Mouse (Mus musculus) cerebellum, adult 2 months (tissue): ENCODE measurements at regions not wholly inside any gene's neighbourhood (a gene's known extent, or its start where the extent isn't known, plus 50 kb on each side); places are given as distances from the start of the nearest gene placed in this dataset.
A peak's percentile ranks its signal among the peaks of the same experiment; 100 is the strongest.

ENCODE experiments used
- DNase-seq, 2 experiments: peaks; one replicate each; pipeline ENCODE4 v3.0.0; 2021
- H3K27ac ChIP-seq: fragments of 200-500 bp; 2 replicates; pipeline ENCODE4 v1.5.1; 2012; ENCODE audit warnings: low read length, control low read depth, inconsistent platforms; ENCODE audit not compliant: insufficient read depth
- H3K27me3 ChIP-seq: fragments of 200-500 bp; 2 replicates; pipeline ENCODE4 v1.6.1; 2012; ENCODE audit warnings: inconsistent platforms, mild to moderate bottlenecking, low read length, moderate library complexity; ENCODE audit not compliant: control insufficient read depth, insufficient read depth
- H3K4me1 ChIP-seq: fragments of 200-500 bp; 2 replicates; pipeline ENCODE4 v1.6.1; 2011; ENCODE audit warnings: low read length; ENCODE audit not compliant: control insufficient read depth, insufficient read depth
- H3K4me3 ChIP-seq: fragments of 200-500 bp; replicated peaks from 2 replicates; pipeline ENCODE3; 2011; ENCODE audit warnings: mild to moderate bottlenecking, low read depth, low read length, control low read depth; ENCODE audit not compliant: insufficient read depth
- CTCF ChIP-seq: fragments of 200-500 bp; IDR thresholded peaks from 2 replicates; pipeline ENCODE4 v1.5.1; 2011; ENCODE audit warnings: low read depth, mild to moderate bottlenecking, control low read depth, low read length, moderate library complexity, borderline replicate concordance; ENCODE audit not compliant: insufficient read depth
- POLR2A ChIP-seq: fragments of 200-500 bp; IDR thresholded peaks from 2 replicates; pipeline ENCODE4 v1.6.1; 2011; ENCODE audit warnings: low read length, control low read depth, borderline replicate concordance; ENCODE audit not compliant: insufficient read depth
- WGBS: fragments of 180-500 bp; shearing (Covaris S2); methylation state at CpG from one replicate; pipeline ENCODE4 v1.1.7; 2018; 5-methylcytosine and 5-hydroxymethylcytosine counted together

GRCm38 (mm10) chr1:109675196-109675595 lies 307.0 kb upstream of the Cdh7 start:
- WGBS: 34% methylated on average over 4 of the region's 4 CpGs
- no peak overlapping the region for H3K4me3 ChIP-seq
- DNase-seq: peak in 1 of 2 experiments; percentile 1
- no peak overlapping the region for H3K27ac ChIP-seq
- no peaks in the 10 kb centered on the region for H3K27me3 ChIP-seq
- no peaks in the 10 kb centered on the region for H3K4me1 ChIP-seq
- no peak for TF ChIP-seq POLR2A
- no peak for TF ChIP-seq CTCF

GRCm38 (mm10) chr1:109722449-109722848 lies 259.8 kb upstream of the Cdh7 start:
- Histone ChIP-seq H3K27me3 (no peaks in the 10 kb centered on the region), H3K4me1 (no peaks in the 10 kb centered on the region), H3K27ac (no peak overlapping the region), H3K4me3 (no peak overlapping the region)
- TF ChIP-seq POLR2A (no peak), CTCF (no peak)
- no peak for DNase-seq

GRCm38 (mm10) chr1:109736071-109736470 lies 246.2 kb upstream of the Cdh7 start:
- TF ChIP-seq POLR2A (no peak), CTCF (no peak)
- Histone ChIP-seq H3K4me1 (no peaks in the 10 kb centered on the region), H3K4me3 (no peak overlapping the region), H3K27me3 (no peaks in the 10 kb centered on the region), H3K27ac (no peak overlapping the region)
- peak; percentile 21 to 68 for DNase-seq
- 6% methylated on average over 1 of the region's 1 CpGs for WGBS
